Mouse (Mus musculus): Measurements from ENCODE around the gene 4930438A08Rik. TPM values are rescaled to one million over a fixed set of nuclear protein-coding genes. Genes with fewer than 3 reads are reported as not detected.
A peak's percentile ranks its signal among the peaks of the same experiment; 100 is the strongest.
"Not testable (repeated sequence)": the region's sequence is repeated elsewhere in the genome, so short reads cannot be mapped to it uniquely, and the experiment has no call there.

Gene 4930438A08Rik
- polyA plus RNA-seq, 2 experiments: 0.09 to 0.47 TPM

GRCm38 (mm10) chr11:58297396-58297795 lies 22.8 kb downstream of the 4930438A08Rik start:
- WGBS: 80% methylated on average over 6 of the region's 6 CpGs

GRCm38 (mm10) chr11:58301057-58301456 lies 26.5 kb downstream of the 4930438A08Rik start:
- Histone ChIP-seq H3K27ac (replicated peaks; ENCODE audit: low read depth, low read length) (0 out of 2 replicates have a peak overlapping the region, but pooled peaks have one; percentile 11), H3K27me3 (ENCODE audit: control insufficient read depth, insufficient read depth, low read length) (no peaks in the 10 kb centered on the region), H3K4me1 (ENCODE audit: control insufficient read depth, insufficient read depth, low read length) (peaks cover 11% of the 10 kb centered on the region; the same call in 1 of the 2 replicates), H3K4me3 (replicated peaks; ENCODE audit: low read length) (peak overlapping the region; percentile 59), H3K9ac (ENCODE audit: low read depth, low read length, severe bottlenecking) (no peak overlapping the region), H3K4me2 (replicated peaks; ENCODE audit: low read depth, low read length, severe bottlenecking) (peak overlapping the region; percentile 57), H3K36me3 (ENCODE audit: control insufficient read depth, insufficient read depth, low read length) (no peaks in the 10 kb centered on the region), H3K9me3 (ENCODE audit: control insufficient read depth, low read length) (no peaks in the 10 kb centered on the region)
- 13% methylated on average over 13 of the region's 13 CpGs for WGBS
- ATAC-seq (ENCODE audit: low FRiP score, low read depth): no peak
- TF ChIP-seq POLR2A (IDR thresholded peaks at IDR 0.05; ENCODE audit: borderline replicate concordance, extremely low read depth, insufficient read depth, insufficient read length): no peak
- peak; percentile 19 for DNase-seq (ENCODE audit: low spot score)

More at GRCm38 (mm10) chr11:58297396-58297795, 22.8 kb downstream of the 4930438A08Rik start:
- no peak overlapping the region for H3K9ac ChIP-seq (ENCODE audit: low read depth, low read length, severe bottlenecking)
- H3K27ac ChIP-seq (replicated peaks; ENCODE audit: low read depth, low read length): no peak overlapping the region
- no peaks in the 10 kb centered on the region for H3K36me3 ChIP-seq (ENCODE audit: control insufficient read depth, insufficient read depth, low read length)
- H3K4me1 ChIP-seq (ENCODE audit: control insufficient read depth, insufficient read depth, low read length): 0 out of 2 replicates have a peak, but pooled peaks cover 6% of the 10 kb centered on the region
- H3K27me3 ChIP-seq (ENCODE audit: control insufficient read depth, insufficient read depth, low read length): no peaks in the 10 kb centered on the region
- no peak overlapping the region for H3K4me2 ChIP-seq (replicated peaks; ENCODE audit: low read depth, low read length, severe bottlenecking)
- no peak for TF ChIP-seq POLR2A (IDR thresholded peaks at IDR 0.05; ENCODE audit: borderline replicate concordance, extremely low read depth, insufficient read depth, insufficient read length)
- no peak for ATAC-seq (ENCODE audit: low FRiP score, low read depth)
- H3K9me3 ChIP-seq (ENCODE audit: control insufficient read depth, low read length): no peaks in the 10 kb centered on the region
- no peak for DNase-seq (ENCODE audit: low spot score)
- H3K4me3 ChIP-seq (replicated peaks; ENCODE audit: low read length): no peak overlapping the region

GRCm38 (mm10) chr11:58301837-58302754 lies 27.5 kb downstream of the 4930438A08Rik start:
- peak; percentile 95 for DNase-seq (ENCODE audit: low spot score)
- Histone ChIP-seq H3K9me3 (ENCODE audit: control insufficient read depth, low read length) (no peaks in the 10 kb centered on the region), H3K27ac (replicated peaks; ENCODE audit: low read depth, low read length) (peak overlapping the region; percentile 91), H3K9ac (ENCODE audit: low read depth, low read length, severe bottlenecking) (peak overlapping the region; percentile 63), H3K4me3 (replicated peaks; ENCODE audit: low read length) (peak overlapping the region; percentile 59), H3K4me2 (replicated peaks; ENCODE audit: low read depth, low read length, severe bottlenecking) (peak overlapping the region; percentile 57), H3K27me3 (ENCODE audit: control insufficient read depth, insufficient read depth, low read length) (no peaks in the 10 kb centered on the region), H3K36me3 (ENCODE audit: control insufficient read depth, insufficient read depth, low read length) (no peaks in the 10 kb centered on the region), H3K4me1 (ENCODE audit: control insufficient read depth, insufficient read depth, low read length) (peaks cover 11% of the 10 kb centered on the region)
- WGBS: under 1% methylated on average over 36 of the region's 36 CpGs
- peak; percentile 86 for ATAC-seq (ENCODE audit: low FRiP score, low read depth)
- TF ChIP-seq POLR2A (IDR thresholded peaks at IDR 0.05; ENCODE audit: borderline replicate concordance, extremely low read depth, insufficient read depth, insufficient read length): no peak

- peak overlapping the region; percentile 57 for H3K4me2 ChIP-seq (replicated peaks; ENCODE audit: low read depth, low read length, severe bottlenecking)
- no peaks in the 10 kb centered on the region for H3K36me3 ChIP-seq (ENCODE audit: control insufficient read depth, insufficient read depth, low read length)
- ATAC-seq (ENCODE audit: low FRiP score, low read depth) (peak; percentile 35), DNase-seq (ENCODE audit: low spot score) (peak; percentile 30)
- 0 out of 2 replicates have a peak, but pooled peaks have one; percentile 28 for TF ChIP-seq POLR2A (IDR thresholded peaks at IDR 0.05; ENCODE audit: borderline replicate concordance, extremely low read depth, insufficient read depth, insufficient read length)
- peak overlapping the region; percentile 91 for H3K27ac ChIP-seq (replicated peaks; ENCODE audit: low read depth, low read length)
- peak overlapping the region; percentile 63 for H3K9ac ChIP-seq (ENCODE audit: low read depth, low read length, severe bottlenecking)
- H3K27me3 ChIP-seq (ENCODE audit: control insufficient read depth, insufficient read depth, low read length): no peaks in the 10 kb centered on the region
- peak overlapping the region; percentile 59 for H3K4me3 ChIP-seq (replicated peaks; ENCODE audit: low read length)
- no peaks in the 10 kb centered on the region for H3K9me3 ChIP-seq (ENCODE audit: control insufficient read depth, low read length)
- 1% methylated on average over 26 of the region's 26 CpGs for WGBS
- peaks cover 19% of the 10 kb centered on the region for H3K4me1 ChIP-seq (ENCODE audit: control insufficient read depth, insufficient read depth, low read length)
These were observed 28.3 kb downstream of the 4930438A08Rik start for GRCm38 (mm10) chr11:58302774-58303445.

- DNase-seq (ENCODE audit: low spot score) (no peak), ATAC-seq (ENCODE audit: low FRiP score, low read depth) (no peak)
- Histone ChIP-seq H3K9me3 (ENCODE audit: control insufficient read depth, low read length) (no peaks in the 10 kb centered on the region), H3K9ac (ENCODE audit: low read depth, low read length, severe bottlenecking) (no peak overlapping the region), H3K36me3 (ENCODE audit: control insufficient read depth, insufficient read depth, low read length) (no peaks in the 10 kb centered on the region), H3K4me1 (ENCODE audit: control insufficient read depth, insufficient read depth, low read length) (peaks cover 21% of the 10 kb centered on the region), H3K4me3 (replicated peaks; ENCODE audit: low read length) (no peak overlapping the region; the same call in 1 of the 2 replicates), H3K27me3 (ENCODE audit: control insufficient read depth, insufficient read depth, low read length) (no peaks in the 10 kb centered on the region), H3K27ac (replicated peaks; ENCODE audit: low read depth, low read length) (no peak overlapping the region), H3K4me2 (replicated peaks; ENCODE audit: low read depth, low read length, severe bottlenecking) (peak overlapping the region; percentile 34)
- TF ChIP-seq POLR2A (IDR thresholded peaks at IDR 0.05; ENCODE audit: borderline replicate concordance, extremely low read depth, insufficient read depth, insufficient read length): no peak
- 26% methylated on average over 7 of the region's 7 CpGs for WGBS
These were observed 29.0 kb downstream of the 4930438A08Rik start for GRCm38 (mm10) chr11:58303594-58303993.

GRCm38 (mm10) chr11:58305299-58305698 lies 30.7 kb downstream of the 4930438A08Rik start:
- WGBS: 93% methylated on average over 8 of the region's 8 CpGs
- H3K27me3 ChIP-seq (ENCODE audit: control insufficient read depth, insufficient read depth, low read length); H3K9ac ChIP-seq (ENCODE audit: low read depth, low read length, severe bottlenecking); H3K36me3 ChIP-seq (ENCODE audit: control insufficient read depth, insufficient read depth, low read length); H3K4me2 ChIP-seq (replicated peaks; ENCODE audit: low read depth, low read length, severe bottlenecking); H3K9me3 ChIP-seq (ENCODE audit: control insufficient read depth, low read length); ATAC-seq (ENCODE audit: low FRiP score, low read depth); DNase-seq (ENCODE audit: low spot score); H3K4me3 ChIP-seq (replicated peaks; ENCODE audit: low read length); H3K27ac ChIP-seq (replicated peaks; ENCODE audit: low read depth, low read length): not testable (repeated sequence)
- peaks cover 21% of the 10 kb centered on the region for H3K4me1 ChIP-seq (ENCODE audit: control insufficient read depth, insufficient read depth, low read length)

Measured in limb, embryonic 14.5 days (tissue).